Mouse (Mus musculus): Measurements from ENCODE around the gene Nek2. TPM values are rescaled to one million over a fixed set of nuclear protein-coding genes. Genes with fewer than 3 reads are reported as not detected.

Gene Nek2
- total RNA-seq, 2 experiments from 2014 or later = 1.4 to 1.6 TPM

- DNase-seq (ENCODE audit: low spot score in 2 of 2) = no peak
Observed at GRCm38 (mm10) chr1:191812949-191813691, 8.1 kb upstream of the Nek2 start.

- DNase-seq (ENCODE audit: low spot score in 2 of 2) = no peak
Observed at GRCm38 (mm10) chr1:191814240-191814639, 7.0 kb upstream of the Nek2 start.

DNA sequence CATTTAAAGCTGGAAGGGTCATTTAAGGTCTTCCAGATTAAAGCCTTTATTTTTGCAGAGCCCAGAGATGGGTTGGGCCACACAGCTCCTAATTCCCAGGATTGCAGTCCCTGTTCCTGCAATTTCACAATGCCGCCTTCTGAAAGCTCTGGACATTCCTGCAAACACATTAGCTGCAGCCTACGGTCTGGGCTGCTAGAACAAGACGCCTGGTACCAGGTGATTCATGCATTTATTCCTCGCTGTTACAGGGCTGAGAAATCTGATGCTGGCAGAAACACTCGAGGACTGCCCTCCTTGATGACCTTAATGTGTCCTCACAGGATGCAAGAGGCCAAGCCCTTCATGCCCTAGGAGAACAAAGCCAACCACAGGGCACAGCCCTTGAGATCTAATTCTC, 6.3 kb upstream of the Nek2 start:
- DNase-seq (ENCODE audit: low spot score in 2 of 2) = no peak

DNA sequence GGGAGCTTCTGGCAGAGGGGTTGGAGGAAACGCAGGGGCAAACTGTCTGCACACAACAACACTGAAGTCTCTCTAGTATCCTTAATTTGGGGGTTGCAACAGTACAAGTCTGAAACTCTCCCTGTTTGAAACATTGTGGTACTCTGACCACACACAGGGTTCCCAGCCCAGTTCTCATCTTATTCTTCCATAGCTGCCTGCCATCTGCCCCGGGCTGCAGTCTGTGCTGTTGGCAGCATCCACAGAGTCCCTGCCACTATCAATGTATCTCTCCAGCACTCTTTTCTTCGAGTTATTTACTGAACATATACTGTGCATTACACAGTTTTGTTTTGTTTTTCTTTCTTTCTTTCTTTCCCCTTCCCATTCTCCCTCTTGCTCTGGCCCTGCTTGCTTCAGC, 4.6 kb upstream of the Nek2 start:
- no peak for DNase-seq (ENCODE audit: low spot score in 2 of 2)

DNA sequence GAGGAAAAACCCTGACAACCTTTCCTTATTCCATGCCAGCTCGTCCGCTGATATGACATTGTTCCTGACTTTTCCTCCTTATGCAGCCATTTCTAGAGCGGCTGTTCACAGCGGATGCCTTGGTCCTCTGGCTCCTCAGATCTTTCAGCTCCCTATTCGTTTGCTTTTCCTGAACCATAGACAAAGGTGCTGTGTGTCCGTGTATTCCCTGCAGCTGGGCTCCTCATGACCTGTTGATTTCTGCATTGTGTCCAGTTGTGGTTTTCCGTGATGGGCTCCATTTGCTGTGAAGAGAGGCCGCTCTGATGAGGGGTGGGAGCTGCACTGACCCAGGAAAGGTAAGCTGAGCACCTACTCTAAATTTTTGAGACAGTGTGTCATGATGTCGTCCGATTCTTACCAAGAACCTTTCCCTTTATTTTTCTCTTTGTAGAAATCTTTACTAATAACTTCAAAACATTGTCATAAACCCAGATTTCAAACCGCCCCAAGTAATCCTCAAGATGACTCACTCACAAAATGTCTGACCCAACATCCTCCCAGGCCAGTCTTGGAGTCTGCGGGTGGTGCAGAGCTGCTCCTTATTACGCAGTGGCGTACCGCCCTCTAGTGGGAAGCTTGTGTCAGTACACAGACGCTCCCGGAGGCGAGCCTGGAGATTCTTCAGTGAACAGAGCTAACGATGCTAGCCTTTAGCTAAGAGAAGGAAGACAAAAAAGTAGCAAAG, 3.7 kb upstream of the Nek2 start:
- peak; percentile 84 to 87 for DNase-seq (ENCODE audit: low spot score in 2 of 2)

- DNase-seq (ENCODE audit: low spot score in 2 of 2) = no peak
Observed at GRCm38 (mm10) chr1:191818145-191818631, 3.1 kb upstream of the Nek2 start.

DNA sequence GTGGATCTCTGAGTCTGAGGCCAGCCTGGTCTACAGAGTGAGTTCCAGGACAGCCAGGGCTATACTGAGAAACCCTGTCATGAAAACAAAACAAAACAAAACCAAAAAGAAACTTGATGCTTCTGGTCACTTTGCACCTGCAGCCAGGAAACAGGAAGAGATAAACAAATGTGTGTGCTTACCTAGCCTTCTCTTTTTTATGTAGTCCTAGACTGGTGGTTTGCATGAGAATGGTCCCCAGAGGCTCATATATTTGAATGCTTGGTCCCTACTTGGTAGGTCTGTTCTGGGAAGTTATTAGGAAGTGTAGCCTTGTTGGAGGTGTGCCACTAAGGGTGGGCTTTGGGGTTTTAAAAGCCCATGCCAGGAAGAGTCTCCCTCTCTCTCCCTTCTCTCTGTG, 2.2 kb upstream of the Nek2 start:
- no peak for DNase-seq (ENCODE audit: low spot score in 2 of 2)

GRCm38 (mm10) chr1:191820951-191821325, 306 bp upstream of the Nek2 start:
- DNase-seq (ENCODE audit: low spot score in 2 of 2) = no peak

- peak; percentile 15 to 22 for DNase-seq (ENCODE audit: low spot score in 2 of 2)
Observed at GRCm38 (mm10) chr1:191829124-191829523, 7.9 kb downstream of the Nek2 start.

GRCm38 (mm10) chr1:191833396-191833795, 12.2 kb downstream of the Nek2 start:
- no peak for DNase-seq (ENCODE audit: low spot score in 2 of 2)

DNA sequence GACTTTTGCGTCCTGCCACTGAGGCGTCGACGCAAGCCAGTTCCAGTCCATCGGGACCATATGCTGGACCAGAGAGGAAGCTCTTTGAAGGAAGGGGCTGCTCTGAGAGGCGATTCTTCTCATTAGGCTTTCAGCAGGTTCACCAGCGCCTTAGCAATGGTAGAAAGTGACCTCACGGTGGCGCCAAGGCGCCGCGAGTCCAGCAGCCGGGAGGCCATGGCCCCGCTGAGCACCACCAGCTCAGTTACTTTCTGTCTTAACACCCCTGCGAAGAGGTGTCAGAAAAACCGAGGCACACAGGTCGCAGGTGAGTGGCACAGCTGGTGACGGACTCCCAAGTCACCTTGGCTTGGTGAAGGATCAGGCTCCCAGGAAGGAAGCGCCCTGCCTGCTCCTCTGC, 13.6 kb downstream of the Nek2 start:
- peak; percentile 67 to 75 for DNase-seq (ENCODE audit: low spot score in 2 of 2)

GRCm38 (mm10) chr1:191836318-191836985, 15.2 kb downstream of the Nek2 start:
- DNase-seq (ENCODE audit: low spot score in 2 of 2) = no peak

DNA sequence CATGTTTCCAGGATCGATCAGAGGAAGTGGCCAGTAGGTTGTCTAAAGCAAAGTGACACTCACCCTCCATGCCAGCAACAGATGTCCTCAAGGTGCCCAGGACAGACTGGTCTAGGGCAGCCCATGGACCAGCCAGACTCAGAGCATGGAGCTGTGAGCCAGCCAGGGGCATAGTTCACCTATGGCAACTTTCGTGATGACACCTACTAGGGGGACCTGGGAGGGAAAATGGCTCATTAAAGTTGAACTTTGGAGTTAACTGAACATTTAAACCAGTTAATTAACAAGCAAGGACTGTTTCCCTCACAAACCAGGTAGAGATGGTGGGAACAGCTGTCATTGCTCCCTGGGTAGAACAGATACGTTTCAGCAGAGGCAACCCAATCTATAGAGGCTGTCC, 16.4 kb downstream of the Nek2 start:
- no peak for DNase-seq (ENCODE audit: low spot score in 2 of 2)

GRCm38 (mm10) chr1:191838994-191839741, 17.9 kb downstream of the Nek2 start:
- no peak for DNase-seq (ENCODE audit: low spot score in 2 of 2)

- no peak for DNase-seq (ENCODE audit: low spot score in 2 of 2)
Observed at GRCm38 (mm10) chr1:191840774-191841565, 19.7 kb downstream of the Nek2 start.

DNA sequence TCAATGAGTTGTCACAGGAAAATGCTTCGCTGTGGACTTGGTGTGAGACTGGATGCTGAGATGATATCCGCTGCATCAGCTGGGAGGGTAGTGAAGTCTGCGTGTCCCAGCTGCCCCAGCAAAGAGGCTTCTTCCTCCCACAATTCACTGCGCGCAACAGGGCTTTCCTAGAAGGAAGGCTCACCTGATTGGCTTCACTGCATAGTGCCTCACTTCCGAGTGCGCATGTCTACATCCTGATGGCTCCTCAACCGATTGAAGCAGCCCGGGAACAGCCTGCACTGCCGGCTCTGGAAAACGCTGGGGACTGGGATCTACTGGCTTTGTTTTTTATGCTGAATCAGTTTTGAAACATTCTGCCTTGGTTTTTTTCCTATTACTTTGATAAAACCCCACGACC, 21.0 kb downstream of the Nek2 start:
- no peak for DNase-seq (ENCODE audit: low spot score in 2 of 2)

DNA sequence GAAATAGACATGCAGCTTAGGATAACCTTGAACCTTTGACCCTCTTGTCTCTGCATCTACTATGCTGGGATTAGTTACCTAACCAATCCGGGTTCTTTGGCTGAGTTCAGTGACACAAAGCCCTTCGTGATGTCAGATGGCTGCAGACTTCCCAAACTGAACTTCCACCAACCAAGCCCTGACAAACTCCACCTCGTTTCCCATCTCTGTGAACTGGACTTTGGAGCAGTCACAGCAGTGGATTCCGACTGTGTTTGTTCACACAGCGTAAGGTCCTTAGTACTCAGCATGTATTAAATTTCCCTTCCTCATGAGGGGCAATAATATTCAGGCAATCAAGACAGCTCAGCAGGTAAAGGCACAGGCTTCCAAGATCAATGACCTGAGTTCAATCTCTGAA, 25.4 kb downstream of the Nek2 start:
- no peak for DNase-seq (ENCODE audit: low spot score in 2 of 2)

- no peak for DNase-seq (ENCODE audit: low spot score in 2 of 2)
Observed at GRCm38 (mm10) chr1:191849501-191849900, 28.3 kb downstream of the Nek2 start.

GRCm38 (mm10) chr1:191853442-191853841, 32.2 kb downstream of the Nek2 start:
- no peak for DNase-seq (ENCODE audit: low spot score in 2 of 2)

GRCm38 (mm10) chr1:191854716-191855115, 33.5 kb downstream of the Nek2 start:
- no peak for DNase-seq (ENCODE audit: low spot score in 2 of 2)
